Mouse (Mus musculus) heart, embryonic 16.5 days (tissue): ENCODE data around the gene Htr3a. TPM values are rescaled to one million over a fixed set of nuclear protein-coding genes. Genes with fewer than 3 reads are reported as not detected.

ENCODE experiments used
- ATAC-seq: fragments of 200-750 bp; cut with Nextera tagmentation; replicated peaks from 2 replicates; pipeline ENCODE4 v1.8.0; 2017; ENCODE audit warnings: moderate number of reproducible peaks; ENCODE audit not compliant: insufficient read depth, low FRiP score; ENCODE audit errors: extremely low read depth
- H3K27ac ChIP-seq: fragments of 300-500 bp; sonication (generic); 2 replicates; pipeline ENCODE4 v1.5.1; 2014; ENCODE audit warnings: mild to moderate bottlenecking, low read length, control low read depth, moderate library complexity
- H3K27me3 ChIP-seq: fragments of 300-500 bp; sonication (generic); 2 replicates; pipeline ENCODE4 v1.6.1; 2014; ENCODE audit warnings: low read length, mixed read lengths; ENCODE audit not compliant: control insufficient read depth, insufficient read depth
- H3K36me3 ChIP-seq: fragments of 300-500 bp; sonication (generic); 2 replicates; pipeline ENCODE4 v1.6.1; 2014; ENCODE audit not compliant: control insufficient read depth, insufficient read depth
- H3K4me1 ChIP-seq: fragments of 300-500 bp; sonication (generic); 2 replicates; pipeline ENCODE4 v1.6.1; 2014; ENCODE audit warnings: low read length, mixed read lengths; ENCODE audit not compliant: control insufficient read depth, insufficient read depth
- H3K4me2 ChIP-seq: fragments of 300-500 bp; sonication (generic); 2 replicates; pipeline ENCODE4 v1.6.1; 2014; ENCODE audit warnings: low read depth, mild to moderate bottlenecking, control low read depth, low read length
- H3K4me3 ChIP-seq: fragments of 300-500 bp; sonication (generic); 2 replicates; pipeline ENCODE4 v1.5.1; 2014; ENCODE audit warnings: mild to moderate bottlenecking, control low read depth, low read length
- H3K9ac ChIP-seq: fragments of 300-500 bp; sonication (generic); 2 replicates; pipeline ENCODE4 v1.6.1; 2014; ENCODE audit warnings: low read length, control low read depth
- H3K9me3 ChIP-seq: fragments of 300-500 bp; sonication (generic); replicated peaks from 2 replicates; pipeline ENCODE4 v1.6.1; 2016; ENCODE audit warnings: low read length; ENCODE audit not compliant: control insufficient read depth
- WGBS: fragments of 180-500 bp; shearing (Covaris S2); extraction: QIAGEN DNeasy Blood & Tissue Kit; methylation state at CpG from one replicate; pipeline ENCODE4 v1.1.7; 2014; 5-methylcytosine and 5-hydroxymethylcytosine counted together
- polyA plus RNA-seq: library from polyadenylated mRNA; unstranded; fragments of >200 nt; fragmentation: Nextera tagmentation; extraction: Ambion mirVana; gene quantifications from 2 replicates; pipeline ENCODE4 v1.2.1, GENCODE M21; 2015

Gene Htr3a
- polyA plus RNA-seq, 1 experiment from 2014 or later = 1.8 TPM

- Histone ChIP-seq H3K27me3 (peaks cover 10% of the 10 kb centered on the region), H3K4me3 (no peak overlapping the region), H3K4me1 (no peaks in the 10 kb centered on the region), H3K4me2 (no peak overlapping the region), H3K36me3 (no peaks in the 10 kb centered on the region), H3K9ac (no peak overlapping the region), H3K27ac (no peak overlapping the region), H3K9me3 (no peaks in the 10 kb centered on the region)
- WGBS = 41% methylated on average over 10 of the region's 10 CpGs
- no peak for ATAC-seq
These were observed 50.9 kb downstream of the Htr3a start for GRCm38 (mm10) chr9:48859828-48860525.

- no peaks in the 10 kb centered on the region for H3K9me3 ChIP-seq
- peaks cover 10% of the 10 kb centered on the region for H3K27me3 ChIP-seq
- no peak overlapping the region for H3K9ac ChIP-seq
- H3K4me2 ChIP-seq = no peak overlapping the region
- no peak overlapping the region for H3K4me3 ChIP-seq
- WGBS = 73% methylated on average over 7 of the region's 7 CpGs
- H3K36me3 ChIP-seq = no peaks in the 10 kb centered on the region
- no peaks in the 10 kb centered on the region for H3K4me1 ChIP-seq
- H3K27ac ChIP-seq = no peak overlapping the region
- no peak for ATAC-seq
These were observed 53.0 kb downstream of the Htr3a start for GRCm38 (mm10) chr9:48857944-48858343.

GRCm38 (mm10) chr9:48856240-48856639 lies 54.7 kb downstream of the Htr3a start:
- peaks cover 3% of the 10 kb centered on the region for H3K27me3 ChIP-seq
- no peak for ATAC-seq
- no peak overlapping the region for H3K4me3 ChIP-seq
- H3K9me3 ChIP-seq = no peaks in the 10 kb centered on the region
- H3K36me3 ChIP-seq = no peaks in the 10 kb centered on the region
- 76% methylated on average over 4 of the region's 4 CpGs for WGBS
- no peak overlapping the region for H3K9ac ChIP-seq
- no peaks in the 10 kb centered on the region for H3K4me1 ChIP-seq
- H3K4me2 ChIP-seq = no peak overlapping the region
- no peak overlapping the region for H3K27ac ChIP-seq

- 72% methylated on average over 5 of the region's 5 CpGs for WGBS
- Histone ChIP-seq H3K4me2 (no peak overlapping the region), H3K4me1 (no peaks in the 10 kb centered on the region), H3K4me3 (no peak overlapping the region), H3K27me3 (no peaks in the 10 kb centered on the region), H3K9me3 (peaks cover 3% of the 10 kb centered on the region; the same call in 1 of the 2 replicates), H3K36me3 (no peaks in the 10 kb centered on the region), H3K27ac (no peak overlapping the region), H3K9ac (no peak overlapping the region)
- no peak for ATAC-seq
These were observed 61.4 kb downstream of the Htr3a start for GRCm38 (mm10) chr9:48849531-48849930.

Other genes starting within 250 kb of the Htr3a start
- 10.4 and 10.5 TPM in 2 replicates for gene Zbtb16, start 74.9 kb downstream of the Htr3a start, polyA plus RNA-seq
- 0.07 and 0.08 TPM in 2 replicates for gene Htr3b, start 53.9 kb upstream of the Htr3a start, polyA plus RNA-seq
- 119 and 121 TPM in 2 replicates for gene Usp28, start 74.3 kb upstream of the Htr3a start, polyA plus RNA-seq
- gene Zw10, start 144.5 kb upstream of the Htr3a start, polyA plus RNA-seq = 23.0 and 28.6 TPM in 2 replicates
- gene Tmprss5, start 170.2 kb upstream of the Htr3a start, polyA plus RNA-seq = 0.06 and 0.24 TPM in 2 replicates